Mouse (Mus musculus): ENCODE results near the gene Map3k1.

- TF ChIP-seq CTCF (IDR thresholded peaks at IDR 0.05; ENCODE audit: borderline replicate concordance, extremely low read depth, insufficient read depth, insufficient read length) = no peak
- TF ChIP-seq POLR2A (IDR thresholded peaks at IDR 0.05; ENCODE audit: borderline replicate concordance, extremely low read depth, insufficient read depth, insufficient read length, poor library complexity, severe bottlenecking) = no peak
Observed at GRCm38 (mm10) chr13:111726898-111727297, 81.9 kb downstream of the Map3k1 start.
